Mouse (Mus musculus) megakaryocyte, embryonic 14.5 days (primary cell): ENCODE results near the gene Tenm4.

Source experiments
- FLI1 ChIP-seq: IDR thresholded peaks from 2 replicates; pipeline ENCODE4 v1.6.1; 2012; ENCODE audit warnings: low read length, inconsistent platforms, mixed read lengths
- GATA1 ChIP-seq: IDR thresholded peaks from 3 replicates; pipeline ENCODE4 v1.6.1; 2012; ENCODE audit warnings: mixed read lengths, low read length, inconsistent platforms, borderline replicate concordance

DNA sequence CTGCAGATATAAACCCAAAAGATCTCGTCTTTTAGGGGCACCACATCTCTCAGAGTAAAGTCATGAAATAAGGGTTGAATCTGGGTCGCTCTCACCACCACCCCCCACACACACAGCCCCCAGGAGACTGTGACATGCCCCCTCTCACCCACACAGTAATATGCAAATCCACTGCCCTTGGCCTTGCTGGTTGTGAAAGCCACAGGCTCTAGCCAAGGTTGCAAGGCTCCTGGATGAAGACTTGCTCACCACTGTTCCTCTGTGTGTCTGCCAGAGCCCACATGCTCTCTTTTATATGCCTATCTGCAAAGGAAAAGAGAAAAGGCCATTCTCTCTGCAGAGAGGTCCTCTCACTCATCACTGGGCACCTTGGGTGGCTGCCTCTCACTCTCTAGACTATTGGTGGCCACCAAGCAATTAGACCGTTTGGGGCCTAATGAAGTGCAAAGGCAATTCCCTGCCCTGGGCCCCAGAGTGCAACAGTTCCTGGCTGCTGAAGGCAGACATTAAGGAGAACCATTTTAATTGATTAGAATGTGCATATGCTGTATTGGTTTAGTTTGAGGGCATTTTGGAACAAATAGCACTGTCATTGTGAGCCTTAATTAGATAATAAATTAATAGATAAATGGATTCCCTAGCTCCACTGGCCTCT, 433.2 kb downstream of the Tenm4 start:
- no peak for TF ChIP-seq GATA1
- no peak for TF ChIP-seq FLI1
